Mouse (Mus musculus) T-helper 2 cell (primary cell): ENCODE data around the gene Zfp54.
"Not testable (repeated sequence)": the region's sequence is repeated elsewhere in the genome, so short reads cannot be mapped to it uniquely, and the experiment has no call there.

ENCODE experiments used
- in situ Hi-C: fragments of 300-600 bp; cut with MboI, MseI; formaldehyde crosslinking; loops from one replicate; pipeline ENCODE4 v1.15.1; 2025; ENCODE audit warnings: high pct_unique_total_duplicates

Zfp54 gene

DNA sequence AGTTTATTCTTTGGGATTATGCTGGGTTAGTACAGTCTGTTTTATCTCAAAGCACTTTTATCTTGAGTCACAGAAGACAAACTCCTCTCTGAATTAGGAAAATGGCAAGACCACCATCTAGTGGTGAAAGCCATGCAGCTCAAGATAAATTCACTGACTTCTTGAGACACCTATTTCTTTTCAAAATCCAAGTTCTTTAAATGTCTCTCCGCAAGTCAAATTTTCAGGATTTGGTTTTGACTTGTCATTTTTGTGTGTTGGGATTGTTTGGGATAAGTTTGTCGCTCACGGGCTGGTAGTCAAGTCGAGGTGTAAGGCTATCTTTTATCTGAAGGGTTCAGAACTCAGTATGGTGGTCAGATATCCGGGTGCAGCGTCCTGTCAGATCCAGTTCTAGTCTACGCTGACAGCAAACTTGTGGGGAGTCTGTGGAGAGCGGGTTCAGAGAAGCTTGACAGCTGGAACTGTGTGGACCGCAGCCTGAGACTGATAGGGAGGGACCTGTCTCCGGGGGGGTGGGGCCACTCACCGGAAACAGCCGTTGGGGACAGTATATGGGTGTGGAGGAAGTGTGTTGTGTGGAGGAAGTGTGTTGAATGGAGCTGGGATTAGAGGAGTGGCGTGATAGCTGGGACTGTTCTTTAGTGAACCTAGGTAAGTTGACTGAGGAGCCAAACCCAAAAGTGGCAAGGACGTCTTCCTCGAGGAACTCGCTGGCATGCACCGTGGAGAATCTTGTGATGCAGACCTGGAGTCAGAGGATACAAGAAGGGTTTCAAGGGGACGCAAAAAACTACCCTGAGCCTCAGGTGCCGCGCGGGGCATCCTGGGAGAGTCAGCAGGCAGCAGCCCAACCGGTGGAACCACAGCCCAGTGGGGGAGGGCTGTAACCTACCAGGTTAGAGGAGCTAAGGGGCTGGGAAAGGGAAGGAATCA lies at the start of gene Zfp54:
Gene Zfp54 (plus strand): TSS at position 564 of the 936 bp plus-strand sequence.
- in situ Hi-C loops: loop anchor here (5.0 kb wide), 1 partner anchor 151 kb away; no protein-coding TSS in a partner anchor

DNA sequence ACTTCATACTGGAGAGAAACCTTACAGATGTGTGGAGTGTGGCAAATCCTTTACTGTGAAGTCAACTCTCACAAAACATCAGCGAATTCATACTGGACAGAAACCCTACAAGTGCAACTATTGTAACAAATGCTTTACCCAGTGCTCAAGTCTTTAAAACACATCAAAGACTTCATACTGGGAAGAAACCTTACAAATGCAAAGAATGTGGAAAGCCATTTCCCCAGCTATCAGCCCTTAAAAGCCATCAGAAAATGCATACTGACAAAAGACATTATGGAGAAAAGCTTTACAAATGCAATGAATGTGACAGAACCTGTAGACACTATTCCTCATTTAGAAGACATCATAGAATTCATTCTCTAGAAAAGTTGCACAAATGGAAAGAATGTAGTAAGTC lies 47.7 kb upstream of the Zfp54 start:
- in situ Hi-C loops: no loop called here

DNA sequence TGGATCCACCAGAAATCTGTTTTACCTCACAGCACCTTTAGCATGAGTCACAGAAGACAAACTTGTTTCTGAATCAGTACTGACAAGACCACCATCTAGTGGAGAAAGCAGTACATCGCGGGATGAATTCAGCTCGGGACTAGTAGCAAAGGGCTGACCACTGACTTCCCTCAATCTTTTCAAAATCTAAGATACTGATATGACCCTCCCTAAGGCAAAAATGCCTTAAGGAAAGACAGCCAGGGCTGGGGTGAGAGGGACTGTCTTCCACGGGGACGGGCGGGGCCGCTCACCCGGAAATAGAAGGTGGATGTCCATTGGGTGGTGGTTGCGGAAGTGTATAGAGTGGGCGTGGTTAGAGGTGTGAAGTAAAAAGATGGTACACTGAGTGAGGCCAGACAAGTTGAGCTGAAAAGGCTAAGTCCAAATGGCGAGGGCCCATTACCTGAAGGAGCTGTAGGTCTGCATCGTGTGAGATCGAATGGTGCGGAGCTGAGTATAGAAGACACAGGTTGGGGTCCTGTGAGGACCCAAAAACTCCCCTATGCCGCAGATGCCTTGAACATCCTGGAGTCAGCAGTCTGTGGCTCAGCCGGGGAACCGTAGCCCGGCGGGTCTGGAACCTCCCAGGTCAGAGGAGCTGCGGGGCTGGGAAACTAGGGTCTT lies 39.5 kb upstream of the Zfp54 start, which contains the start of gene Zfp677:
Gene Zfp677 (plus strand): TSS at position 358 of the 666 bp plus-strand sequence.
- in situ Hi-C loops: no loop called here

DNA sequence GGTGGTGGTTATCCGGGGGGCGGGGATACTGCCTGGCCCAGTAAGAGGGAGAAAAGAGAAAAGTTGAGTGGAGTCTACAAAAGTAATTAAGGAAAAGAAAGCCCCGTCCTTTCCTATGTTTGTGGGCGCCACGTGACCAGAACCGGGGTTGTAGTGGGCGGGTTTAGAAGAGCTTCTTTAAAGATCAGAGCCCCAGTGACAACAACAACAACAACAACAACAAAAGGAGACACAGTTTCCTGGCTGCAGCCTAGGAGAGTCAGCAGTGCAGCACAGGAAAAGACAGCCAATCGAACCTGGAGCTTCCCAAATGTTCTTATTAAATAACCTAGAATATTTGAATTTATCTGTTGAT lies 39.0 kb upstream of the Zfp54 start:
- in situ Hi-C loops: no loop called here

DNA sequence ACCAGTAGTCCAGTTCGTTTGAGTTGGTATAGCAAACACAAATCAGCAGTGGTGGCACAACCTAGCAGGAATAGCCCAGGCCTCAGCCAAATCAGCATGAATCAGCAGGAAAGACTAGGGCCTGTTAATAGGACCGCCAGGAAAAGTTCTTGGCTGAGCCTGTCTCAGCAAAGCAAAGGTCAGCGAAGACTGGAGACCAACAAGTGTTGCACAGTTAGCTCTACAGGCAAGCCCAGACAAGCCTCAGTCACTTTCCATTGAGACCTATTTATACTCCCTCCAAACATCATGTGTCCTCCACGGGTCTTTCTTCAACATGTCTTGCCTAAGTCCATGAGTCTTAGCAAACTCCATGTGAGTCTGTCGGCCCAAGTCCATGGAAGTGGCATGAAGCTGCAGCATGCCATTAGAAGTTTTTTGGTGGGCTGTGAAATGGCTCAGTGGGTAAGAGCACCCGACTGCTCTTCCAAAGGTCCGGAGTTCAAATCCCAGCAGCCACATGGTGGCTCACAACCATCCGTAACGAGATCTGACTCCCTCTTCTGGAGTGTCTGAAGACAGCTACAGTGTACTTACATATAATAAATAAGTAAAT lies 15.9 kb downstream of the Zfp54 start:
- in situ Hi-C loops: not testable (repeated sequence)

DNA sequence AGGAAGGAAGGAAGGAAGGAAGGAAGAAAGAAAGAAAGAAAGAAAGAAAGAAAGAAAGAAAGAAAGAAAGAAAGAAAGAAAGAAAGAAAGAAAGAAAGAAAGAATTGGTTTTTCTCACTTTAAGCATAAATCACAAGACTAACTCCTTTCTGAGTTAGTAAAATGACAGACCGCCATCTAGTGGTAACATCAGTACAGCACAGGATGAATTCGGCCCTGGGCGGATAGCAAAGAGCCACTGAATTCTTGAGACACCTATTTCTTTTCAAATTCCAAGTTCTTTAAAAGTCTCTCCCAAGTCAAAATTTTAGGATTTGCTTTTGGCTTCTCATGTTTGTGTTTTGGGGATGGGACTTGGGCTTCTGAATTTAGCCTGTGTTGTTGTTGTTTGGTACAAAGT lies 26.6 kb downstream of the Zfp54 start:
- in situ Hi-C loops: loop anchor here (10.0 kb wide), 1 partner anchor 1415 kb away; the partner anchor contains the start of gene Zfp945

DNA sequence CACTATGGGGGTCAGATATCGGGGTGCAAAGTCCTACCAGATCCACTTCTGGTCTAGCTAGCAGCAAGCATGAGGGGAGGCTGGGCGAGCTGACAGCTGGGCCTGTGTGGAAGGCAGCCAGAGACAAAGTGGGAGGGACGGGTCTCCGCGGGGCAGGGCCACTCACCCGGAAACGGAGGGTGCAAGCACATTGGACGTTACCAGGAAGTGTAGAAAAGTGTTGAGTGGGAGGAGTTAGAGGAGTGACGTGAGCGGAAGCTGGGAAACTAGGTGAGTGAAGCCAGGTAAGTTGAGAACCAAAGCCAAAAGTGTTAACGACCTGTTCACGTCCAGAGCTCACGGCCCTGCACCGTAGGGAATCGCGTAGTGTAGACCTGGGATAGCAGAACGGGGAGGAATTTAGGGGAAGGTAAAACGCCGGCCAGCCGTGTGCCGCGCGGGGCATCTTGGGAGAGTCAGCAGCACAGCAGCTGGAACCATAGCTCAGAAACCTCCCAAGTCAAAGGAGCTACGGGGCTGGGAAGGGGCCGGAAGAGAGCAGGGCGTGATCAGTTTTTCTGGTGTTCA lies 27.2 kb downstream of the Zfp54 start, which contains the start of gene Zfp51:
Gene Zfp51 (plus strand): TSS at position 237 of the 567 bp plus-strand sequence.
- in situ Hi-C loops: no loop called here

DNA sequence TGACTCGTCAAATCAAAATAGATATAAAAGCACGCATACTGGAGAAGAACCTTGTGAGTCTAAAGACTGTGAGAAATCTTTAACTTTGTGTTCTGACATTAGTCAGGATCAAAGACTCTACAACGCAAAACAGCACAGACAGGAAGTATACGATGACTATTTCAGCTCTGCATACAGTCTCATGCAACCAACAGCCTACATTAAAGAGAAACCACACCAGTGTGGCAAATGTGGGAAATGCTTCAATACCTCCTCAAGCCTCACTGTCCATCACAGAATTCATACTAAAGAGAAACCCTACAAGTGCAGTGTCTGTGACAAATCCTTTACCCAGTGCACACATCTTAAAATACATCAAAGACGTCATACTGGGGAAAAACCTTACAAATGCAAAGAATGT lies 40.5 kb downstream of the Zfp54 start:
- in situ Hi-C loops: no loop called here

DNA sequence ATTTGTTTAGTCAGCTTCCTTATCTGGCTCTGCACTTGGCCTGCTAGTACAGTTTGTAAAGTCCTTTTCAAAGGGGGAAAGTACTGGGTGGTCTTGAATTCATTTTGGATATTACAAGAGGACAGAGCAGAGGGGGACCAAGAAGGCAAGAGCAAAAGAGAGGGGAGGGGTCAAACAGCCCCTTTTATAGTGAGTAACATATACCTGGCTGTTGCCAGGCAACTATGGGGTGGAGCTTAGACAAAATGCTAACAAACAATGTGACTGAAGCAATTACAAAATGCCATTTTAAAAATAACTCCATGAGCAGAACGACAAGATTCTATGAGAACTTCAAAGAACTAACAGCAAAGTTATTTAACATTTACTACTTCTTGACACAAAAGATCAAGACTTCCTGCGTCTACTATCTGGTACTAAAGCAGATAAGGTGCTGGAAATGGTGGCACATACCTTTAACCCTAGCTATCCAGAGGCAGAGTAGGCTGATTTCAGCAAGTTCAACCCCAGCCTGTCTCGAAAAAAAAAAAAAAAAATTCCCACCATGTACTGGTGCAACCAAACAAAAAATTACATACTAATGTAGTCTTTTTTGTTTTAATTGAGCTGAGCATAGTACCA lies 49.1 kb downstream of the Zfp54 start:
- in situ Hi-C loops: no loop called here

DNA sequence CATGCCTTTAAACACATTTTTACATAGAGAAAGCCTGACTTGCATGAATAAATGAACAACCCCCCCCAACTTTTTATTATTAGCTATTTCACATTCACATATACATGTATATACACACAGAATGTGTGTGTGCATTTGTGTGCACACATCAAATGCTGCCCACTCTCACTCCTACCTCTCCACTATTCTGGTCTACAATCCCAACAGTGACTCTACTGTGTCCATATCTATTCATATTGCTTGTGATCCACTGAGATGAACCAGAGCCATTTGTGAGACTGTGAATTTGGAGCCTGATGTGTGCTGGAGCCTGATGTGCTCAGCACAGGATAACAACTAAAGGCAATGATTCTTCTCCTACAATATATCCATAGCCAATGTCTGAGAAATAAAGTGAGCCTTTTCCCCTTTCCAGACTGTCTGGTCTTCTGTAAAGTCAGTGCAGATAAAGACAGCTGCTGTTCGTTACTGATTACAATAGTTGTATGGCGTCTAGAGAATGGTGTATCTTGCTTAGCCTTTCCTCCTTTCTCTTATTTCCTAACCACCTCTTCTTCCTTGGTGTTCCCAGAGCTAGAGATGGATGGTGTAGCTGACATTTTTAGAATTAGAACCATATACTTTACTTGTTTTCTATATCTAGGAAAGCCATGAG lies 49.8 kb downstream of the Zfp54 start:
- in situ Hi-C loops: no loop called here

DNA sequence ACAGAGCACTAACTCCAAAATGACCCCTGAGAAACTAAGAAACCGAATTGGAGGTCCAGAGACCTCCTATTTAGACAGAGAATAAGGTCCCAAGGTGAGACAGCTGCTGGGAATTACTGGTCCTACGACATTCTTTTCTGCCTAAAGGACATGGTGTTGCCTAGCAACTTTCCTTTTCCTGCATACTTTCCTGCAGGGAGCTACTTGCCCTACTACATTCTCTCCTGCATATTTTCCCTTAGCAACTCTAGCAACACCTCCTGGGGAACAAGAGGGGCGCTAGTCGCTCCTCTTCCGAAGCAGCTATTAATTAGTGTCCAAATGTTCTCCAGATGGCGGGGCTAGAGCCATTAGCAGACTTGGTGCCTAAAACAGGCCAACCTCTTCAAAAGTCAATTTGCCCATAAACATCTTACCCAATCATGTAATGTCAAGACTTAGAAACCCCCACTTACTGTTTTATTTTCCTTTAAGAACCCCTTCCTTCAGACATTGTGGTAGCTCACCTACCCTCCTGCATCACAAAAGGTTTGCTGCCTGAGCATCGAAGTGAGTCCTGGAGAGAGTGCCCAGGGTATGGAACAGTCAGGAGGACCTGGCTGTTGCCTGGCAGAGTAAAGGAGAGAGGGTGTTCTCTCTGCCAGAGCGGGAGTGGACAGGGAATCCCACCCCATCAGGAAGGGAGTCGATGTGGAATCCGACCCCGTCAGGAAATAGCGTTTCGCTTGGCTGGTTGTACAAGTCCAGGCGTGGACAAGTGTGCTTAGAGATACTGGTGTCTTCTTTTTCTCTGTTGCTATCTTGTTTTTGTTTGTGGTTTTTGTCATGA lies 50.5 kb downstream of the Zfp54 start:
- in situ Hi-C loops: no loop called here

DNA sequence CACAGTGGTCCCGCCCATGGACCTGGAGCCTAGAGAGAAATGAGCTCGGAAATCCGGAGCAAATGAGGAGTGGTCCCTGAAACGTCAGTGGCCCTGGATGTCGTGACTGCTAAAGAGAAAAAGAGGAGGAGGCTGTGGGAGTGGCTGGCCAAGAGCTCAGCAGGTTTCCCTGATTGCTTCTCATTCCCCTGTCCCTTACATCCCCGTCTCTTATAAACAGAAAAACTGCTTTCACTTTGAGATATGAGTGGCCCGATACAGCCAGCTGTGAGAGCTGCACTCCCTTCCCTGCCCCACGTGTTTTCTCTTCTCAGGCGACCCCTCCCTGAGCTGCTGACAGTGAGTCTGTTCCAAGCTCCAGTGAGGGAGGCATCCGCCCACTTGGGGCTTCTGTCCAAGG lies 51.7 kb downstream of the Zfp54 start:
- in situ Hi-C loops: not testable (repeated sequence)

DNA sequence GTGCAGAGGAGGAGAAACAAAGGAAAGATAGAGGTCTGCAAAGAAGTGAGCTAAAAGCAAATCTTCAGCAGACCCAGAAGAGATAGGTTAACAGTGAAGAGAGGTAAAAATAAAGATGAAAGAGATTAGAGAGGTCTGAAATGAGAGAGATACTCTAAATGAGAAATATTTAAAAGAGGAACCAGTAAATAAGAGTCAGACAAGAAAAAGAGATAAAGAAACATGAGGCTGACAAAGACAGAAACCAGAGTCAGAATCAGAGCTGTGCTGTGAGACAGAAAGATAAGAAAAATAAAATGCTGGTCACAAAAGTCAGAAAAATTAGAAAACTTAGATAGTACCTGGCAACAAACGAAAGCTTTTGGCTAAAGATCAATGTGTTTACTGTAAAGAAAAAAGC lies 52.3 kb downstream of the Zfp54 start:
- in situ Hi-C loops: not testable (repeated sequence)

DNA sequence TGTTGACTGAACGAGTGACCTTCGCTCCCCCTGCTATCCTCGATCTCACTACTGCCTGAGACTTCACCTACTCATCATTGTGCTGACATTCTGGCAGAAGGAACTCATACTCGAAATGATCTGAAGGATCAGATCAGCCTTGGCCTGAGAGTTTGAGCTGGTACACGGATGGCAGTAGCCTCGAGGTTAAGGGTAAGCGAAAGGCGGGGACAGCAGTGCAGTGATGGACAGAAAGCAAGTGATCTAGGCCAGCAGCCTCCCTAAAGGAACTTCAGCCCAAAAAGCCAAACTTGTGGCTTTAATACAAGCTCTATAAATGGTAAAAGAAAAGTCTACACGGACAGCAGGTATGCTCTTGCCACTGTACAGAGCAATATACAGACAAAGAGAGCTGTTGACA lies 53.3 kb downstream of the Zfp54 start:
- in situ Hi-C loops: not testable (repeated sequence)

DNA sequence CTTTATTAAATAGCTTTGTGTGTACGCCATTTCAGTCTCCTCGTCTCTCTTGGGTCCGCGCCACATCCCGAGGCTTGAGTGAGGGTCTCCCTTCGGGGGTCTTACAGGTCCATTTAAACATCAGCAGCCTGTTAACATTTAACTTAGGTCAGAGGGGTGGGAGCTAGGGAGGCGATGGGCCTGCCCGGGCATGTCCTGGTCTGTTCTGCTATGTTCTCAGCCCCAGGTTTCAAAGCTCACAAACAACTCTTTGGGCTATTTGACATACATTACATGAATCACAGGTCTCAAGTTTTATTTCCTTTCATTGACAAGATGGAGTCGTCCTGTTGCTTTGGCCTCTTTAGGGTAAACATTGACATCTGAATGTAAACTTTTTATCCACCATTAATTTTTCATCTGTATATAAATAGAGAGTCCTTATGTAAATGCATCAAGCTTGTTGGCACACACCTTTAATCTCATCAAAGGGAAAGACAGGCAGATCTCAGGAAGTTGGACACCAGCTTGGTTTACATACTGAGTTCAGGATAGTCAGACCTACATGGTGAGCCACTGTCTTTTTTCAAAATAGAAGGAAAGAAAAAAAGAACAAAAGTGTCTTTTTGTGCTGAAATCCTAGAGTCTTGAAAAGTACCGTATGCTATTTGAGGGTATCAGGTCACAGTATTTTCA lies 55.2 kb downstream of the Zfp54 start:
- in situ Hi-C loops: not testable (repeated sequence)
